Mouse (Mus musculus) heart, adult 2 months (tissue): ENCODE results near the gene Slc9b2. TPM values are rescaled to one million over a fixed set of nuclear protein-coding genes. Genes with fewer than 3 reads are reported as not detected.

Experiments used
- DNase-seq, 2 experiments: peaks; one replicate each; pipeline ENCODE4 v3.0.0; 2021
- H3K27ac ChIP-seq: fragments of 200-600 bp; 2 replicates; pipeline ENCODE4 v1.8.1; 2022
- H3K27me3 ChIP-seq: fragments of 200-500 bp; 2 replicates; pipeline ENCODE4 v1.6.1; 2012; ENCODE audit warnings: mild to moderate bottlenecking, low read length, inconsistent platforms, mixed read lengths; ENCODE audit not compliant: control insufficient read depth, insufficient read depth
- H3K36me3 ChIP-seq: fragments of 200-500 bp; 2 replicates; pipeline ENCODE4 v1.6.1; 2012; ENCODE audit warnings: low read length, inconsistent platforms; ENCODE audit not compliant: control insufficient read depth, insufficient read depth
- H3K4me1 ChIP-seq: fragments of 200-500 bp; 2 replicates; pipeline ENCODE4 v1.6.1; 2011; ENCODE audit warnings: low read length; ENCODE audit not compliant: control insufficient read depth, insufficient read depth
- H3K4me3 ChIP-seq: fragments of 200-600 bp; 2 replicates; pipeline ENCODE4 v1.8.1; 2022
- H3K79me2 ChIP-seq: fragments of 200-500 bp; replicated peaks from 2 replicates; pipeline ENCODE4 v1.6.1; 2012; ENCODE audit warnings: mild to moderate bottlenecking, inconsistent platforms, low read length, moderate library complexity, mixed read lengths; ENCODE audit not compliant: control insufficient read depth, insufficient read depth
- H3K9ac ChIP-seq: fragments of 200-500 bp; 2 replicates; pipeline ENCODE4 v1.6.1; 2012; ENCODE audit warnings: low read depth, mild to moderate bottlenecking, control low read depth, inconsistent platforms, low read length, mixed read lengths
- CTCF ChIP-seq: fragments of 200-600 bp; IDR thresholded peaks from 2 replicates; pipeline ENCODE4 v1.8.1; 2022; ENCODE audit warnings: antibody characterized with exemption, mild to moderate bottlenecking, moderate library complexity
- EP300 ChIP-seq: fragments of 200-500 bp; IDR thresholded peaks from 2 replicates; pipeline ENCODE4 v1.6.1; 2011; ENCODE audit warnings: low read depth, low read length, control low read depth; ENCODE audit not compliant: insufficient read depth
- POLR2A ChIP-seq: fragments of 200-500 bp; IDR thresholded peaks from 2 replicates; pipeline ENCODE4 v1.6.1; 2011; ENCODE audit warnings: mild to moderate bottlenecking, low read depth, low read length, control low read depth; ENCODE audit not compliant: insufficient read depth
- WGBS: fragments of 180-500 bp; shearing (Covaris S2); methylation state at CpG from one replicate; pipeline ENCODE4 v1.1.7; 2018; 5-methylcytosine and 5-hydroxymethylcytosine counted together
- intact Hi-C: fragments of 180-260 bp; cut with DNase I; formaldehyde crosslinking; loops from one replicate; pipeline ENCODE4 v1.15.1; 2025
- polyA plus RNA-seq: library from polyadenylated mRNA; depleted of rRNA; stranded (reverse); fragments of >200 nt; gene quantifications from 2 replicates; pipeline ENCODE4 v1.2.3, GENCODE M21; 2012
- total RNA-seq, 2 experiments: library from RNA; stranded (reverse); gene quantifications; 2 replicates each; pipeline ENCODE4 v1.2.3; 2021

Slc9b2 gene
- total and polyA plus RNA-seq, 3 experiments: 0.10 to 0.44 (median 0.20) TPM

DNA sequence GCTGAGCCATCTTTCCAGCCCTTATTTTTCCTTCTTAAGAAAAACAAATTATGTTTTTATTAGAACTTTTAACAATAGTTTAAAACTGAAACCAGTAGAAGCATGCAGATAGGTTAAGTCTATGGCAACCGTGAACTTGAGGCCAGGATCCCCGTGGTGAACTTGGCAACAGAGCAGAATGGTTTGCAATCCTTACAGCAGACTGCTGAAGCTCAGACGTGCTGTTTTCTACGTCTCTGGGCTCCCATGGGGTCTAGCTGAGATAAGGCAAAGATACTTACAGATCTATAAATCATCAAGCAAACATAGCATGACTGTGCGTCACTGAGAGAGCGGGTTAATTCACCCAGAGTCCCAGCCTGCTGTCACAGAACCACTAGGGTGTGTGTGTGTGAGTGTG is 7.4 kb upstream of the Slc9b2 start:
- no peak for TF ChIP-seq EP300
- TF ChIP-seq CTCF: no peak
- no peak for TF ChIP-seq POLR2A
- H3K9ac ChIP-seq: no peak overlapping the region
- H3K4me3 ChIP-seq: no peak overlapping the region
- no peaks in the 10 kb centered on the region for H3K27me3 ChIP-seq
- H3K36me3 ChIP-seq: no peaks in the 10 kb centered on the region
- H3K79me2 ChIP-seq: no peaks in the 10 kb centered on the region
- no peaks in the 10 kb centered on the region; the same call in 1 of the 2 replicates for H3K4me1 ChIP-seq
- intact Hi-C loops: no loop called here
- DNase-seq: no peak
- WGBS: 59% methylated on average over 6 of the region's 6 CpGs
- H3K27ac ChIP-seq: no peak overlapping the region

DNA sequence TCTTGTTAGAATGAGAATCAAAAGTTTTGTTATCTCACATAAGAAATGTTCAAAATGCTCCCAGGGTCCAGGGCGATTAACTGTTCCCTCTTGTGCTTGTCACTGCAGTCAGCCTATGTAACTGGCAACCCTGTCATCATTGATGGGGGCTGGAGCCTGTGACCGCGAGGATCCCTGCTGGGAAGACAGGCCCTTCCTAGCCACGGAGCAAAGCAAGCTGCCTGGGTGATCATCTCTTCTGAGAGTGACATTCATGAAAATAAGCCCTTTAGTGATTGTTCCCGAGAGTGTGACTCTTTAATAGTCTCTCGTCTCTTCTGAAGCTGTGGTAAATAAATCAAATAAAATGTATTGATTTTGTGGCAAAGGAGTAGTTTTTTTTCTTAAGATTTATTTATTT is 3.4 kb upstream of the Slc9b2 start:
- 69% methylated on average over 6 of the region's 6 CpGs for WGBS
- no peaks in the 10 kb centered on the region for H3K79me2 ChIP-seq

DNA sequence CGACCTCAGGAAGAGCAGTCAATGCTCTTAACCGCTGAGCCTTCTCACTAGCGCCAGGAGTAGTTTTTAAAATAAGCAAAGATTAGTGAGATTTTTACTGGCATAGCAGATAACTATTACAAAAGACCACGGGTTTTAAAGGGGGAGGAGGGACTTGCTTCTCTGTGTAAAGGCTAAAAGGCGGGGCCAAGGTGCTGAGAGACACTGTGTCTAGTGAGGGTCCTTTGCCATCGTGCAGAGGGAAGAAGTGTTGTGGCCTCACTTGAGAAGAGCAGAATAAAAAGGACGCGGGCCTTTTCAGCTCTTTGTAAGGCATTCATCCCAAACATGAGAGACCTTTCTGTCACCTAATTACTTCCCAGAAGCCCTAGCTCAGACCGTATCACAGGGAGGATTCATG is 2.9 kb upstream of the Slc9b2 start:
- H3K27me3 ChIP-seq: no peaks in the 10 kb centered on the region

More for the DNA sequence above, 3.4 kb upstream of the Slc9b2 start:
- Histone ChIP-seq H3K27ac (no peak overlapping the region), H3K27me3 (no peaks in the 10 kb centered on the region), H3K4me3 (no peak overlapping the region), H3K9ac (no peak overlapping the region), H3K36me3 (no peaks in the 10 kb centered on the region), H3K4me1 (no peaks in the 10 kb centered on the region)
- DNase-seq: no peak
- intact Hi-C loops: no loop called here
- TF ChIP-seq EP300 (no peak), CTCF (no peak), POLR2A (no peak)

DNA sequence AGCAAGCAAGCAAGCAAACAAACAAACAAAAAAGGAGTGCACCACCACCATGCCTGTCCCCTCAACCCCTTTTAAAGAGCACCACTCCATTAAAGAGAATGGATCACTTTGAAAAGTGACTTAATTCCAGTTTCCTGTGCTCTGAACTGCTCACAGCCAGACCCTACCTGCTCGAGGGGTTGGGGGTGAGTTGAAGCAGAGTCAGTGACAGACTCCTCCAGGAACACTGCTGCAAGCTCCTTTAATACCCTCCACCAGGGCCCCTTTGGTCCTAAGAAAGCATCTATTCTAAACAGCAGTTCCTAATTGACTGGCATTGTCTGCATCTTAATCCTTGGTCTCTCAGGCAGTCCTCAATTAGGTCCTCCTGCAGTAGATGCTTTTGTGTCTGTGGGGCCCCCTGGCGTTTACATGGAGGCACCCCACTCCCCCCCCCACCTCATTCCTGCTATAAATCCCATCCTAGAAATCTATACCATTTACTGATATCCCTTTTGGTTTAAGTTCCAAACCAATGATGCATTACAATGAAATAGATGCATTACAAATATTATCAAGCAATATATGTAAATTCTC is 5.5 kb downstream of the Slc9b2 start:
- Histone ChIP-seq H3K27ac (no peak overlapping the region), H3K4me3 (no peak overlapping the region), H3K9ac (no peak overlapping the region), H3K79me2 (no peaks in the 10 kb centered on the region), H3K36me3 (no peaks in the 10 kb centered on the region), H3K27me3 (no peaks in the 10 kb centered on the region), H3K4me1 (no peaks in the 10 kb centered on the region)
- intact Hi-C loops: no loop called here
- no peak for DNase-seq
- no peak for TF ChIP-seq POLR2A
- TF ChIP-seq EP300: no peak
- TF ChIP-seq CTCF: no peak
- 45% methylated on average over 2 of the region's 2 CpGs for WGBS

More for the DNA sequence above, 2.9 kb upstream of the Slc9b2 start:
- no peak for DNase-seq
- Histone ChIP-seq H3K9ac (no peak overlapping the region), H3K4me1 (no peaks in the 10 kb centered on the region), H3K79me2 (no peaks in the 10 kb centered on the region), H3K4me3 (no peak overlapping the region), H3K36me3 (no peaks in the 10 kb centered on the region), H3K27ac (no peak overlapping the region)
- WGBS: 55% methylated on average over 9 of the region's 9 CpGs
- intact Hi-C loops: no loop called here
- TF ChIP-seq POLR2A: no peak
- TF ChIP-seq CTCF: no peak
- TF ChIP-seq EP300: no peak

DNA sequence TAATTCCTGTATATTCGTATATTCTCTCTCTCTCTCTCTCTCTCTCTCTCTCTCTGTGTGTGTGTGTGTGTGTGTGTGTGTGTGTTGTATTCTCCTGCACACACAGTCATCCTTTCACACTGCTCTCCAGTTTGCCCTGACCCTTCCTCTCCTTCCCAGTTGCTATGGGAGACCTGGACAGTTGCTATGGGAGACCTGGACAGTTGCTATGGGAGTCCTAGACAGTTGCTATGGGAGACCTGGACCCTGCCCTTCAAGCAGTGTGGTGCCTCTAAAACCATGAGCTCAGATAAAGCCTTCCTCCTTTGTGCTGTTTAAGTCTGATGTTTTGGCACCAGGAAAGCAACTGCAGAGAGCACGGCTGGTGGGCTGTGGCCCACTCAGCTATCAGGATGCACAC is 6.2 kb downstream of the Slc9b2 start:
- H3K4me3 ChIP-seq: no peak overlapping the region
- no peak for DNase-seq
- TF ChIP-seq POLR2A (no peak), EP300 (no peak), CTCF (no peak)
- H3K36me3 ChIP-seq: no peaks in the 10 kb centered on the region
- intact Hi-C loops: no loop called here
- H3K27ac ChIP-seq: no peak overlapping the region
- H3K4me1 ChIP-seq: no peaks in the 10 kb centered on the region
- H3K27me3 ChIP-seq: no peaks in the 10 kb centered on the region
- WGBS: 55% methylated on average over 2 of the region's 2 CpGs
- H3K79me2 ChIP-seq: no peaks in the 10 kb centered on the region
- H3K9ac ChIP-seq: no peak overlapping the region

DNA sequence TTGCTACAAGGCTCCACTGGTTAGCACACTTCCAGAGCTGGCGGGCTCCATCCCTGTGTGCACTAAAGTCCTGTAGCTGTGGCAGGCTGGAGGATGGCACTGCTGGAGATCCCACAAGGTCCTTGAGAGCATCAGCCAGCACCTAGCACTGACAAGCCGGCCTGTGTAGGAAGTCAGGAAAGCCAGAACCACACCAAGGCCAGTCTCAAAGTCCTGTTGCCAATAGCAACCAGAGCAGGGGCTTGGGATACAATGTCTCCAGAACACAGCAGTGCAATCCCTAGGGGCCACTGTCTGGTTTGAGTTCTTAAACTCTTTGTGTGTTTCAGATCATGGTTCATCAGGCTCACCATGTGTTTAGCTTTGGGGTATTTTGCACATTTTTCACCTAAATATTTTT is 7.3 kb downstream of the Slc9b2 start:
- Histone ChIP-seq H3K79me2 (no peaks in the 10 kb centered on the region), H3K9ac (no peak overlapping the region), H3K4me1 (no peaks in the 10 kb centered on the region), H3K27ac (no peak overlapping the region), H3K36me3 (no peaks in the 10 kb centered on the region), H3K27me3 (no peaks in the 10 kb centered on the region), H3K4me3 (no peak overlapping the region)
- DNase-seq: no peak
- TF ChIP-seq POLR2A (no peak), EP300 (no peak), CTCF (no peak)
- WGBS: 53% methylated on average over 2 of the region's 2 CpGs
- intact Hi-C loops: no loop called here
